Mouse (Mus musculus): ENCODE data around the gene Gm10964.

Gene Gm10964
- long read RNA-seq, experiment 1: 0 reads
- long read RNA-seq, experiment 2: 0 reads

GRCm38 (mm10) chr3:103739329-103739728 lies at the start of gene Gm10964:
Gm10964 (plus strand) TSS chr3:103739366.
- intact Hi-C loops (cut with DNase I): loop anchor here (2.0 to 5.0 kb wide), 3 partner anchors 148 to 347 kb away; no protein-coding TSS in a partner anchor

GRCm38 (mm10) chr3:103690506-103690905 lies 48.7 kb upstream of the Gm10964 start:
- intact Hi-C loops (cut with DNase I): no loop called here

DNA sequence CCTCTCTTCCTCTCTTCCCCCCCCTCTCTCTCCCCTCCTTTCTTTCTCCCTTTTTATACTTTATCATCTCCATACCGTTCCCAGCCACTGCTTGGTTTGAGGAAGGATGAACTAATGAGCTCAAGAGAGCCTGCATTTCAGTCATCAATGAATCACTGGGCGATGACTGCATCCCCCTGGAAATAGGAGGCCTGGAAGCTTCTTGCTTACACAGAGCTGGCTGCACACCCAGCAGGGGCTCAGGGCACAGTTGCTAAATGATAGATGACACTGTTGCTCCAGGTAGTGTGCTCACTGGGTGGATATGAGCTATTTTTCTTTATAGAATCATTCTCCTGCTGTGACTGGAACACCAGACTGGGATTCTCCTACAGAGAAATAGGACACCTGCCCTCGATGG lies 43.6 kb upstream of the Gm10964 start:
- intact Hi-C loops (cut with DNase I): no loop called here

DNA sequence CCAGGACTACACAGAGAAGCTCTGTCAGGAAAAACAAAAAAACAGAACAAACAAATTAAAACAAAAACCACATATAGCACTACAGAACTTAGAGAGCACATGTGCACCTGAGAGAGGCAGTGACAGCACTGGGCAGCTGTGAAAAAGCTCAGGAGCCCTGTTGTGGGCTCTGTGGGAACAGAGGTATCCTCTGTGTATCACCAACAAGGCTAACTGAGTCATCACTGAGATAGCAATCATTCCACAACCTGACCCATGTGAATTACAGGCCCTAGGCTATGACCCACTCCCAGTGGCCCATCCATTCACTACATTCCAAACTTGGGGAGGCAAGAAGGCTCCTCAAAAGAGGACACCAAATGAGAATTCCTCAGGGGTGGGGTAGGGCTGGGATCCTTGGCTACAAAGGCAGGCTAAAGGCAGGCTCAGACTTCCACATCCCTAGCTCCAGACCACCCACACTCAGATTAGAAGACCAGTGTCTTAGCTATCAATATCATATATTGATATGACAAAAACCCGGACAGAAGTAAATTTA lies 42.7 kb upstream of the Gm10964 start:
- intact Hi-C loops (cut with DNase I): no loop called here

DNA sequence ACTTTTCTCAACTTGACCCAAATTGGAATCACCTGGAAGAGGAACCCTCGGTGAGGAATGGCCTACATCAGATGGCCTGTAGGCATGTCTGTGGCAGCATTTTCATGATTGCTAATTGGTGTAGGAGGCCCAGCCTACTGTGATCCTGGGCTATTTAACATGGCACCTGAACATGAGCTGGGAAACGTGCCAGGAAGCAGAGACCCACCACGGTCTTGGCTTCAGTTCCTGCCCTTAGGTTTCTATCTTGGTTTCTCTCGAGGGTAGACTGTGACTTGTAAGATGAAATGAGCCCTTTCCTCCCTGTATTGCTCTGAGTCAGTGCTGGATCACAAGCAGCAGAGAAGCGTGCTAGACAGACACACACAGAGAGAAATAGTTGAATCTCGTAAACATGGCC lies 34.5 kb upstream of the Gm10964 start:
- intact Hi-C loops (cut with DNase I): no loop called here

- intact Hi-C loops (cut with DNase I): no loop called here
Measured at GRCm38 (mm10) chr3:103705426-103705825, 33.7 kb upstream of the Gm10964 start.

GRCm38 (mm10) chr3:103709470-103710040 lies 29.6 kb upstream of the Gm10964 start:
- intact Hi-C loops (cut with DNase I): no loop called here

DNA sequence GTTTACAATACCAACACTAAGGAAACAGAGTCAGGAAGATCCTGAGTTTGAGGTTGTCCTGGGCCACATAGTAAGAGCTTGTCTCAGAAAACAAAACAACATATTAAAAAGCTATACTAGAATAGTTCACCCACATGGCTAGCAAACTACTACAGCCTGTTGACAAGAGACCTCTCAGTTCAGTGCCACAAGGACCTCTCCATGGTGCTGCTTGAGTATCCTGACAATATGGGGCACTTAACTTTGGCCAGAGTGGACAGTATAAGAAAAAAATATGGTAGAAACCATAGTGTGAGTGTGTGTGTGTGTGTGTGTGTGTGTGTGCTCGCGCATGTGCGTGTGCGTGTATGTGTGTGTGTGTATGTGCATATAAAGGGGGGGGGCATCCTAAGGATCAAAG lies 27.0 kb upstream of the Gm10964 start:
- intact Hi-C loops (cut with DNase I): no loop called here

GRCm38 (mm10) chr3:103714236-103714875 lies 24.8 kb upstream of the Gm10964 start:
- intact Hi-C loops (cut with DNase I): no loop called here

- intact Hi-C loops (cut with DNase I): no loop called here
Measured at GRCm38 (mm10) chr3:103714942-103715341, 24.2 kb upstream of the Gm10964 start.

DNA sequence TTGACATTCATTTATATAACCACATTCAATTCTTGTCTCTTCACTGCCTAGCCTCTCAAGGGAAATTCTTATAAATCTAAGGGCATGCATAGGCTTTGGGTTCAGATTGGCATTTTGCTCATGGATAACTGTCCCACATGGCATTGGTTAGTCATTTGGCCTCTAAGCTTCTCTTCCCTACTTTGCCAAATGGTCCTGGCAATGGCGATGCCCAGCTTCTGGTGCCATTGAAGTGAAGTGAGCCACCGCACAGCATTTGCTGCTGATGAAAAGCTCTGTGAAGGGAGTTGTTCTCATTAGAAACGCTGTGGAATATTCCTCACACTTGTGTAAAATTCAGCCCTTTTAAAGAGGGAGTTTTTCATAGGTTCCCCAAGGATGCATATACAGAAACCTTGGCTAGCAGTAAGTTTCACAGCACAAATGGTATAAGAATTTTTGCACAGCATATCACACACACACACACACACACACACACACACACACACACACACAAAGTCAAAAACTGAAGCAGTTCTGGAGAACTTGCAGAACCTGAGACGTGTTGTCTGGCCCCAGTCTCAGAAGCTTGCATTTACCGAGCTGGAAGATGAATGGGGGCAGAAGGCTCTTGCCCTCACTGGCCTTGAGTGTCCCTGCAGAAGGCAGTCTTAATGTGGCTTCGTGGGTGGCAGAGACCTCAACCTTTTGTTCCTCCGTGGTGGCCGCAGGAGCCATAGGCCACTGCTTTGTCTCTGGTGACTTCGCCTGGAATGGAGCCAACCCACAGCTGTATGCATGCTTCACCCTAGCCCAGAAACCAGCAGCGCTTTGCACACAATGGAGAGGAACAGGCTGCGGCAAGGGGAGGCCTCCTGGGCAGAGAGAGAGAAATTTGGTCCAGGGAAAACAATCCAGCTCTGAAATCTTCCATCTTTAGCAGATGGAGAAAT lies 23.1 kb upstream of the Gm10964 start:
- intact Hi-C loops (cut with DNase I): no loop called here

DNA sequence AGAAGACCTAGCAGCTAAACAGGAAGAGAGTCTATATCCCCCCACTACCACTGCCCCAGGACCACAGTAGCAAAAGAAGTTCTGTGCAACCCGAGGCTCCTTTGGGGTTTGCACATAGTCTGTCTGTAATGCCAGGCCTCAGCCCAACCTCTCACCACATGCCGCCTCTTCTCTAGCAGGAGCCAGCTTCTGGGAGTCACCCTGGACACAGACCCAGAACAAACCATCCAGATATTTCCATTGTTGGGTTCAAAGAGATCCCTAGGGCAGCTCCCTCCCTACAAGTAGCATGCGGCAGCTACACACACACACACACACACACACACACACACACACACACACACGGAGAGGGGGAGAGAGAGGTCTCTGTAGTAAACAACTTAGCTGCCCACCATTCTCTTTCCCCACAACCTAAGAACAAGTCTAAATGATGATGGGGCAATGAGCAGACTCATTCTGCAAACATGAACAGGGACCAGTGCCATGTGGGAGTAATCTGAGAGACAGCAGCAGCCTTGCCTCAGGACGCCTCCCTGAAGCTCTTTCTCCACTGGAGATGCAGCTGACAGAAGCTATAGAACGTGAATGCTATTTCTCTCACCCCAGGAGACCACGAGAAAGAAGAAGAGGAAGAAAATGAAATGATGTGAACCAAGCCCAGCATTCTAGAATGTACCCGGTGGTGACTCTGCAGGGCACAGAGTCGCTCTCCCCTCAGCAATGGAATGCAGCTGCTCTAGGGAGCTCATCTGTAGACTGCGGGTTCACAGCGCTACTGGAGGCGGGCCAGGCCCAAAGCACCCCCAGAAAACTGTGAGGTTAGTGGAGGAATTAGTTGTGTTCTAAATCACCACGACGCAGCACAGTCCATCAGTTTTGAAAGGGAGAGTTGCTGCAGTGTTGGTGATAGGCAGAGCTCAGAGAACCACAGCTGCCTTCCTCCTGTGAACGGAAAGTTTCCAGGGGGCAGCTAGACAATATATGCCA lies 22.1 kb upstream of the Gm10964 start:
- intact Hi-C loops (cut with DNase I): no loop called here

GRCm38 (mm10) chr3:103718728-103719127 lies 20.4 kb upstream of the Gm10964 start:
- intact Hi-C loops (cut with DNase I): no loop called here

DNA sequence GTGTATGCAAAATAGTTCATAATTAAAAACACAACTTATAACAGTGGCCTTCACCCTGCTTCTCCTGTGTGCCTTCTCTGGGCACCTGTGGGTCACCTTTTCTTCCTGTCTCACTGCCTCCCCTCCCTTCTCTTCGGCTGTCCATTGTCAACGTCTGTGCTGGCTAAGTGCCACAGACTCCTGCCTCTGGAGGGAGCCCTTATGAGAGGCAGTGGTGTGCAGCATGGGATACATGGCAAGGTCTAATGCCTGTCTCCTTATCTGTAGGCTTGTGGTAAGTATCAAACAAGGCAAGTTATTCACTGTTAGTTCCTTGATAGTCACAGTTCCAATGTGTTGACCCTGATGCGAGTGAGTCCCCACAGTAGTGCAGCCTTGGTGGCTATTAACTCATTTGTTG lies 15.0 kb upstream of the Gm10964 start:
- intact Hi-C loops (cut with DNase I): no loop called here

- intact Hi-C loops (cut with DNase I): no loop called here
Measured at GRCm38 (mm10) chr3:103726642-103727041, 12.5 kb upstream of the Gm10964 start.

- intact Hi-C loops (cut with DNase I): no loop called here
Measured at GRCm38 (mm10) chr3:103727813-103728326, 11.3 kb upstream of the Gm10964 start.

DNA sequence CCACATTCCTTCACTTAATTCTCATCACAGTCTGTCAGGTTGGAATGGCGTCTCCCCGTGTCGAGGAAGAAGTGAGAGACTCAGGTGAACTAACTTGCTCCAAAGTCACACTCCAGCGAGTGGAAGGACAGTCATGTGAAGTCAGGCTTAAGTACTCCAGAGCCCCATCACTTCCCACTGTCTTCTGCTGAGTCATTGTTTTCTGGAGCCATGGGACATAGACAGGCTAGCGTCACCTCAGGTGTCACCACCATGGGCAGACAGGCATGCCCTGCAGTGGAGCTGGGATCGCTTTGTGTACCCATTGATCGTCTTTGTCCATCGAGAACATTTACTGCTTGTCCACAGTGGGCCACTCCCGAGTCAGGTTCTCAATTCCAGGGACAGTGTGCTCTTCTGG lies 9.3 kb upstream of the Gm10964 start:
- intact Hi-C loops (cut with DNase I): no loop called here

GRCm38 (mm10) chr3:103732116-103732515 lies 7.0 kb upstream of the Gm10964 start:
- intact Hi-C loops (cut with DNase I): no loop called here

DNA sequence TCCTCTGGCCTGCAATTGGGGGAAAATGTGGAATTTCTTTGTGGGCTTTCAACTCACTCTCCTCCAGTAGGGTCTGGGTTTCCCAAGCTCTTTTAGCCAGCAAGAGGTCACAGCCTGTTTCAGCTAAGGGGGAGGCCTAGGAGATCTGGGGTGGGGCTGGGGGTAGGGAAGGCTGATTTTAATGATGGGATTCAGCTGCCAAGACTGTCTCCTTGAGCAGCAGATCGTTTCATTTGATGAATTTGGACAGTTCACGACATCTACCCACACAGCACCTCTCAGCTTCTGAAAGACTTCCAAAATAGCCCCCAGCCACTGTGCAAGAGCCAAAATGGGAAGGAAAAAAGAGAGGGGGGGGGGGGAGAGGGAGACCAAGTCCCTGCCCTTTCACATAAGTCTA lies 6.0 kb upstream of the Gm10964 start:
- intact Hi-C loops (cut with DNase I): no loop called here
